Mouse (Mus musculus): ENCODE results near the gene Cacna2d3. TPM values are rescaled to one million over a fixed set of nuclear protein-coding genes. Genes with fewer than 3 reads are reported as not detected.
A peak's percentile ranks its signal among the peaks of the same experiment; 100 is the strongest.

Cacna2d3 gene
- polyA plus RNA-seq, 1 experiment from 2014 or later = 0.06 TPM

- TF ChIP-seq CTCF (IDR thresholded peaks at IDR 0.05) = no peak
- ChIA-PET POLR2A (no interaction called here), CTCF (interaction anchor here (1.4 kb wide), 1 partner anchor 12 kb away, joined by 3 read pairs; no protein-coding TSS in a partner anchor)
- DNase-seq (ENCODE audit: low read depth, low spot score) (no peak), ATAC-seq (no peak)
- in situ Hi-C loops (cut with MboI; ENCODE audit: low pct_unique_long_range_greater_than_20kb) = no loop called here
- H3K27me3 ChIP-seq = peaks cover 7% of the 10 kb centered on the region
Observed at GRCm38 (mm10) chr14:29216106-29216505, 505.6 kb downstream of the Cacna2d3 start.

GRCm38 (mm10) chr14:29204967-29205268 is 516.7 kb downstream of the Cacna2d3 start:
- CTCF ChIA-PET = no interaction called here
- no peak for DNase-seq (ENCODE audit: low read depth, low spot score)
- in situ Hi-C loops (cut with MboI; ENCODE audit: low pct_unique_long_range_greater_than_20kb) = no loop called here
- POLR2A ChIA-PET = no interaction called here
- TF ChIP-seq CTCF (IDR thresholded peaks at IDR 0.05) = no peak
- peaks cover 17% of the 10 kb centered on the region for H3K27me3 ChIP-seq
- no peak for ATAC-seq

- POLR2A ChIA-PET = no interaction called here
- H3K27me3 ChIP-seq = peaks cover 15% of the 10 kb centered on the region
- no peak for TF ChIP-seq CTCF (IDR thresholded peaks at IDR 0.05)
Observed at GRCm38 (mm10) chr14:29204236-29204966, 517.3 kb downstream of the Cacna2d3 start.

GRCm38 (mm10) chr14:29196171-29196570 is 525.5 kb downstream of the Cacna2d3 start:
- in situ Hi-C loops (cut with MboI; ENCODE audit: low pct_unique_long_range_greater_than_20kb) = no loop called here

More at GRCm38 (mm10) chr14:29204236-29204966, 517.3 kb downstream of the Cacna2d3 start:
- in situ Hi-C loops (cut with MboI; ENCODE audit: low pct_unique_long_range_greater_than_20kb) = no loop called here
- CTCF ChIA-PET = no interaction called here
- no peak for ATAC-seq
- DNase-seq (ENCODE audit: low read depth, low spot score) = no peak

GRCm38 (mm10) chr14:29191426-29191825 is 530.2 kb downstream of the Cacna2d3 start:
- no peaks in the 10 kb centered on the region for H3K27me3 ChIP-seq
- ChIA-PET POLR2A (no interaction called here), CTCF (no interaction called here)
- TF ChIP-seq CTCF (IDR thresholded peaks at IDR 0.05) = no peak
- ATAC-seq = no peak
- DNase-seq (ENCODE audit: low read depth, low spot score) = no peak
- in situ Hi-C loops (cut with MboI; ENCODE audit: low pct_unique_long_range_greater_than_20kb) = no loop called here

More at GRCm38 (mm10) chr14:29196171-29196570, 525.5 kb downstream of the Cacna2d3 start:
- ATAC-seq = no peak
- no peaks in the 10 kb centered on the region for H3K27me3 ChIP-seq
- CTCF ChIA-PET = no interaction called here
- POLR2A ChIA-PET = no interaction called here
- no peak for DNase-seq (ENCODE audit: low read depth, low spot score)
- no peak for TF ChIP-seq CTCF (IDR thresholded peaks at IDR 0.05)

GRCm38 (mm10) chr14:29183730-29184129 is 537.9 kb downstream of the Cacna2d3 start:
- ChIA-PET CTCF (no interaction called here), POLR2A (no interaction called here)
- peaks cover 4% of the 10 kb centered on the region for H3K27me3 ChIP-seq
- ATAC-seq (no peak), DNase-seq (ENCODE audit: low read depth, low spot score) (no peak)
- TF ChIP-seq CTCF (IDR thresholded peaks at IDR 0.05) = no peak
- in situ Hi-C loops (cut with MboI; ENCODE audit: low pct_unique_long_range_greater_than_20kb) = no loop called here

GRCm38 (mm10) chr14:29179397-29179888 is 542.2 kb downstream of the Cacna2d3 start:
- no peaks in the 10 kb centered on the region for H3K27me3 ChIP-seq
- no peak for TF ChIP-seq CTCF (IDR thresholded peaks at IDR 0.05)
- ATAC-seq (no peak), DNase-seq (ENCODE audit: low read depth, low spot score) (no peak)
- POLR2A ChIA-PET = no interaction called here
- in situ Hi-C loops (cut with MboI; ENCODE audit: low pct_unique_long_range_greater_than_20kb) = no loop called here
- CTCF ChIA-PET = no interaction called here

GRCm38 (mm10) chr14:29178695-29179396 is 542.8 kb downstream of the Cacna2d3 start:
- CTCF ChIA-PET = no interaction called here
- H3K27me3 ChIP-seq = no peaks in the 10 kb centered on the region
- POLR2A ChIA-PET = no interaction called here
- DNase-seq (ENCODE audit: low read depth, low spot score) (peak; percentile 61), ATAC-seq (peak; percentile 39)
- in situ Hi-C loops (cut with MboI; ENCODE audit: low pct_unique_long_range_greater_than_20kb) = no loop called here
- no peak for TF ChIP-seq CTCF (IDR thresholded peaks at IDR 0.05)

GRCm38 (mm10) chr14:29174762-29175161 is 546.9 kb downstream of the Cacna2d3 start:
- H3K27me3 ChIP-seq = peaks cover 4% of the 10 kb centered on the region
- POLR2A ChIA-PET = no interaction called here
- TF ChIP-seq CTCF (IDR thresholded peaks at IDR 0.05) = no peak
- no peak for DNase-seq (ENCODE audit: low read depth, low spot score)
- ATAC-seq = no peak
- in situ Hi-C loops (cut with MboI; ENCODE audit: low pct_unique_long_range_greater_than_20kb) = no loop called here
- CTCF ChIA-PET = no interaction called here

- H3K27me3 ChIP-seq = peaks cover 6% of the 10 kb centered on the region
- POLR2A ChIA-PET = no interaction called here
- ATAC-seq = no peak
- TF ChIP-seq CTCF (IDR thresholded peaks at IDR 0.05) = no peak
- in situ Hi-C loops (cut with MboI; ENCODE audit: low pct_unique_long_range_greater_than_20kb) = no loop called here
- no peak for DNase-seq (ENCODE audit: low read depth, low spot score)
- CTCF ChIA-PET = interaction anchor here (1.3 kb wide), 1 partner anchor 12 kb away, joined by 4 read pairs; no protein-coding TSS in a partner anchor
Observed at GRCm38 (mm10) chr14:29172207-29172606, 549.5 kb downstream of the Cacna2d3 start.

GRCm38 (mm10) chr14:29164653-29165030 is 557.0 kb downstream of the Cacna2d3 start:
- no peak for TF ChIP-seq CTCF (IDR thresholded peaks at IDR 0.05)
- in situ Hi-C loops (cut with MboI; ENCODE audit: low pct_unique_long_range_greater_than_20kb) = no loop called here
- DNase-seq (ENCODE audit: low read depth, low spot score) = no peak
- no peak for ATAC-seq
- POLR2A ChIA-PET = no interaction called here
- CTCF ChIA-PET = no interaction called here
- H3K27me3 ChIP-seq = peaks cover 2% of the 10 kb centered on the region
